Mouse (Mus musculus) E14TG2a.4 (cell line): ENCODE measurements around the gene Smarcal1.

Experiments used
- H3K27me3 ChIP-seq: 2 replicates; pipeline ENCODE4 v1.6.1; 2014; ENCODE audit warnings: low read length, control low read depth; ENCODE audit not compliant: insufficient read depth
- H3K36me3 ChIP-seq: 2 replicates; pipeline ENCODE4 v1.6.1; 2014; ENCODE audit warnings: low read length, control low read depth; ENCODE audit not compliant: insufficient read depth
- H3K4me1 ChIP-seq: replicated peaks from 2 replicates; pipeline ENCODE4 v1.6.1; 2014; ENCODE audit warnings: low read depth, low read length, control low read depth
- H3K4me3 ChIP-seq: replicated peaks from 2 replicates; pipeline ENCODE4 v1.5.1; 2014; ENCODE audit warnings: mild to moderate bottlenecking, low read length
- H3K9me3 ChIP-seq: 2 replicates; pipeline ENCODE4 v1.6.1; 2014; ENCODE audit warnings: low read length, control low read depth
- CTCF ChIP-seq: conservative IDR thresholded peaks from 2 replicates; pipeline ENCODE4 v1.5.1; 2014; ENCODE audit warnings: low read length
- NANOG ChIP-seq: IDR thresholded peaks from 2 replicates; pipeline ENCODE4 v1.6.1; 2014; ENCODE audit warnings: borderline replicate concordance, low read length, mixed read lengths
- POU5F1 ChIP-seq: IDR thresholded peaks from 2 replicates; pipeline ENCODE4 v1.6.1; 2014; ENCODE audit warnings: low read length, borderline replicate concordance

Gene Smarcal1

DNA sequence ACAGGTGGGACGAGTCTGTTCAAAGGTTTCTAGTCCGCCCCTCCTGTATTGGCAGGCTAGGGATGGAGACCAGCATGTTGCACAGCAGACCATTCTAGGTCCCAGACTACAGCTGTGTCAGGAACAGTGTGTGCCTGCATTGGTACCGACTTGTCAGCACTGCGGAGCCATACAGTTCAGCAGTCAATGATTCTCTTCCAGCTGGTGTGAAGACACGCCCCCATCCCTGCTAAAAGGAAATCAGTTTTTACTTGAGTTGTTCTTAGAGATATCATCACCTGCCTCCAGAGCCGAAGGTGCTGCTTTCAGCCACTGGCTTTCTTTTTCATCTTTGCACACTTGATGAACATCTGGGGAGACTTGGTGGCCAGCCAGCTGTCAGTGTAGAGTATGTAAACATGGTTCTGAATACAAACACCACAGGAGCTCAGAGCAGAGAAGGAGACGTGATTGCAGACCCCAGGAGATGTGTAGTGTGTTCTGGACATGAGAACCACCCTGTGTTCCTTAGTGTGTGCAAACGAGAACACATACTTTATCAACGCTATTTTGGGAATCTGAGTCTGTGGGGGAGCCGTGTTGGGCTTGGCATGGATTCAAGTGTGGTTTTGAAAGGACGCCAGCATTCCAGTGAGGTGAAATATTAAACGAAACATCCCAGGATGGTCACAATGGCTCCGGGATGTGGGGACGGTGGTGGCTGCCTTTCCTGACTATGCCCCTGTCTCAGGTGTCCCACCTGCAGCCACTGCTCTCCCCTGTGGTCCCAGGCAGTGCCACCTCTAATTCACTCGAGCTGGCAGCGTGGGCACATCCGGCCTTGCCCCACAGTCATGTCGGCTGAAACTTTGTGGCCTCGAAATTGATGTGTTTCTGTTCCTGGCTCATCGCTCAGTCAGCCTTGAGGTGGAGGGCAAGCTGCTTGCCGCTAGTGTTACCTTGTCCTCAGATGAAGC is 16.4 kb downstream of the Smarcal1 start:
- H3K9me3 ChIP-seq = no peaks in the 10 kb centered on the region
- TF ChIP-seq NANOG (no peak), CTCF (no peak), POU5F1 (no peak)
- no peak overlapping the region for H3K4me3 ChIP-seq
- H3K36me3 ChIP-seq = peaks cover 76% of the 10 kb centered on the region
- H3K4me1 ChIP-seq = peaks cover 21% of the 10 kb centered on the region
- no peaks in the 10 kb centered on the region for H3K27me3 ChIP-seq

DNA sequence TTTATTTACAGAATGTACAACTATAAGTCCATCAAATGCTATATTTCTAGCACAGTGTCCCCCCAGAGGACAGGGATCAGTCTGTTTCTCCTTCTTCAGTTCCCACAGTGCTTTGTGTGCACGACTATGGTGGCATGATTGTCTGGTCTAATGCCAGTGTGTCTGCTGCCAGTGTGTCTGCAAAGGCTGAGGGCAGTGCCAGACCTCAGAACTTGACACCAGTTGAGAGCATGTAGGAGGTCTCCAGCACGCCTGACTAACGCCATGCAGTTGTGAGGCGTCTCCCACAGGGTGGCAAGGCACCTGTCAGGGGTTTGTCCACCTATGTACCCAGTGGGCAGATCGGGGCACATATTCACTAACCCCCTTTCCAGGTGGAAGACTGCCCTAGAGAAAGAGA is 17.7 kb downstream of the Smarcal1 start:
- peaks cover 67% of the 10 kb centered on the region for H3K36me3 ChIP-seq
- H3K9me3 ChIP-seq = no peaks in the 10 kb centered on the region
- no peaks in the 10 kb centered on the region for H3K27me3 ChIP-seq
- peaks cover 21% of the 10 kb centered on the region for H3K4me1 ChIP-seq
- H3K4me3 ChIP-seq = no peak overlapping the region
- TF ChIP-seq POU5F1 = no peak
- TF ChIP-seq CTCF = no peak
- no peak for TF ChIP-seq NANOG

DNA sequence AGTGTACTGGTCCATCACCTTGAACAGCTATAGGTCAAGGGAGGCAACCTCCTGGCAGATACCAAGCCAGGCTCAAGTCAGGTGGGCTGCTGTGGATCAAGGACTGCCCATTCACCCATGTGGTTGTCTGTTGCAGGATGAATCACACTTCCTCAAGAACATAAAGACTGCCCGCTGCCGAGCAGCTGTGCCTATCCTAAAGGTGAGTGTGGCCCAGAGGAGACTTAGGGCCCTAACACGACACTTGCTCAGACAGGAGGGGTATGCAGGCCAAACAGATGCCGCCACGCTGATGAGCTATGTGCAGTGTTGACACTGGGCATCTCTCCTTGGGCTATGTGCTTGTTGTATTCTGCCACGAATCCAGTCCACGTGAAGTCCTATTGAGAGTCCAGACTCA is 18.2 kb downstream of the Smarcal1 start:
- Histone ChIP-seq H3K9me3 (no peaks in the 10 kb centered on the region), H3K36me3 (peaks cover 67% of the 10 kb centered on the region), H3K4me3 (0 out of 2 replicates have a peak overlapping the region, but pooled peaks have one; percentile 29), H3K4me1 (peaks cover 21% of the 10 kb centered on the region), H3K27me3 (no peaks in the 10 kb centered on the region)
- TF ChIP-seq NANOG (no peak), CTCF (no peak), POU5F1 (no peak)

DNA sequence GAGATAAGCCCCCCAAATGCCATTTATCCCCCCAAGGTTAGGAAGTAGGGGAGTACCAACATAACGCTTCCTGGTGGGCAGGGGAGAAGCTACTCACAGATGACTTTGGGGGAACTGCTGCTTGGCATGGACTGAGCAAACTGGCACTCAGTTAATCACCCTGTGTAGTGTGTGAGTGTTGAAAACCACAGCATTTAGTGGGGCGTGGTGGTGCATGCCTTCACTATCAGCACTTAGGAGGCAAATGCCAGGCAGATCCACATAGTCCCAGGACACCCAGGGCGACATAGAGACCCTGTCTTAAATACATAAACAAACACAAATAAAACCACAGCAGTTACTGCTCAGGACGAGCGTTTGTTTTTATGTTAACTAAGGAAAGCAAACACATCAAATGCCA is 19.1 kb downstream of the Smarcal1 start:
- Histone ChIP-seq H3K9me3 (no peaks in the 10 kb centered on the region), H3K27me3 (no peaks in the 10 kb centered on the region), H3K4me1 (peaks cover 17% of the 10 kb centered on the region), H3K4me3 (no peak overlapping the region), H3K36me3 (peaks cover 64% of the 10 kb centered on the region)
- TF ChIP-seq NANOG (no peak), POU5F1 (no peak), CTCF (no peak)

DNA sequence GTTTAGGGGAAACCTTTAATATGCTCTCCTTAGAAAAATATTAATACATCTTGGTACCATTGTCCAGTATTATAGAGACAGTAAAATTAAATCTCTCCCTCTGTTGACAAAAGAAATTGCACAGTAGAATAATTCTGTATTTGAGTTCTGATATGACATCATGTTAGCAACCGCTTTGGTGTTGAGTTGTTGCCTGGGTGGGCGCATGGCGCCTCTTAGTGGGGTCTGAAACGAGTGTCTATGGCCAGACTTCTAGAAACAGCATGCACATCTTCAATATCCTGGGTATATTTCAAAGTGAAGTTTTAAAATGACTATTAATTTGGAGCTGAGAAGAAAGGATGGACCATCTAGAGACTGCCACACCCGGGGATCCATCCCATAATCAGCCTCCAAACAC is 19.8 kb downstream of the Smarcal1 start:
- peaks cover 17% of the 10 kb centered on the region for H3K4me1 ChIP-seq
- no peaks in the 10 kb centered on the region for H3K9me3 ChIP-seq
- TF ChIP-seq POU5F1 = no peak
- no peak for TF ChIP-seq CTCF
- TF ChIP-seq NANOG = no peak
- peaks cover 65% of the 10 kb centered on the region for H3K36me3 ChIP-seq
- H3K4me3 ChIP-seq = no peak overlapping the region
- H3K27me3 ChIP-seq = no peaks in the 10 kb centered on the region

DNA sequence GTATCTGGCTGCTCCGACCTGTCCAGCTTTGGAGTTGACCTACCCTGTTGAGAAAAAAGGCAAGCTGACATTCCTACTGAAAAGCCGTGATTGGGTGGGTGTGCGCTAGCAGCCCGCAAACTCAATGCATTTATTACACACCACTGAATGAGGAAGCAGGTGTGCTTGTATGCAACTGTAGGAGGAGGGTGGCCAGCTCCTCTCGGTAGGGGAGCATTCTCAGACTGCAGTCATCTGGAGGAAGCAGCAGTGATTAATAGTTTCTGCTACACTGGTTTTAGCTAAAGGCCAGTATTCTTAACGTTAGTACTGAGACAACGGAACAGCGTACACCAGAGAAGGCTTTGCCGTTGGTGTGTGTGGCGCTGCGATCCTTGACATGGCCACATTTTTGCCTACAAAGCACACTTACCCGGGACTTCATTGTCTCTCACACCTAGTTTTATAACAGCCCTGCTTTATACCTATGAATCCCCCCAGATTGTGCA is 23.2 kb downstream of the Smarcal1 start:
- H3K27me3 ChIP-seq = no peaks in the 10 kb centered on the region
- no peaks in the 10 kb centered on the region for H3K9me3 ChIP-seq
- H3K36me3 ChIP-seq = peaks cover 40% of the 10 kb centered on the region
- peaks cover 28% of the 10 kb centered on the region for H3K4me1 ChIP-seq
- no peak for TF ChIP-seq NANOG
- no peak overlapping the region for H3K4me3 ChIP-seq

DNA sequence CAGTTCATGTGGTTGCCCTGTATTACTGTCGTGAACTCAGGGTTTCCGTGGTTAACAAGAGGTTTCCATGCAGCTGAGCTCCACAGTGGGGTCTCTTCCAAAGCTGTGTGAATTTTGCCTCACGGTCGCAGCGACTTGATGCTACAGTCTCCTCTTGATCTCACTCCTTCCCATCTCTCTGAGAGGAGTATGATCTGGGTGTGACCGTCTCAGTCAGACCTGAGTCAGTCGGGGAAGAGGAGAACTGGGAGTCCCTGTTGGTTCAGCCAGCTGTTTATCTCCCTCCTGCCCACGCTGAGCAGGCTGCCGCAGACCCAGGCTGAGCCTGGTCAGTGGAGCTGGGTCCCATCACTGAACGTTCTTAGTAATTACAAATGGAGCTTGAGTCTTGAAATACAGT is 26.1 kb downstream of the Smarcal1 start:
- Histone ChIP-seq H3K9me3 (no peaks in the 10 kb centered on the region), H3K4me1 (peaks cover 22% of the 10 kb centered on the region), H3K27me3 (no peaks in the 10 kb centered on the region), H3K4me3 (no peak overlapping the region), H3K36me3 (peaks cover 55% of the 10 kb centered on the region)
- TF ChIP-seq NANOG (no peak), CTCF (no peak), POU5F1 (no peak)

DNA sequence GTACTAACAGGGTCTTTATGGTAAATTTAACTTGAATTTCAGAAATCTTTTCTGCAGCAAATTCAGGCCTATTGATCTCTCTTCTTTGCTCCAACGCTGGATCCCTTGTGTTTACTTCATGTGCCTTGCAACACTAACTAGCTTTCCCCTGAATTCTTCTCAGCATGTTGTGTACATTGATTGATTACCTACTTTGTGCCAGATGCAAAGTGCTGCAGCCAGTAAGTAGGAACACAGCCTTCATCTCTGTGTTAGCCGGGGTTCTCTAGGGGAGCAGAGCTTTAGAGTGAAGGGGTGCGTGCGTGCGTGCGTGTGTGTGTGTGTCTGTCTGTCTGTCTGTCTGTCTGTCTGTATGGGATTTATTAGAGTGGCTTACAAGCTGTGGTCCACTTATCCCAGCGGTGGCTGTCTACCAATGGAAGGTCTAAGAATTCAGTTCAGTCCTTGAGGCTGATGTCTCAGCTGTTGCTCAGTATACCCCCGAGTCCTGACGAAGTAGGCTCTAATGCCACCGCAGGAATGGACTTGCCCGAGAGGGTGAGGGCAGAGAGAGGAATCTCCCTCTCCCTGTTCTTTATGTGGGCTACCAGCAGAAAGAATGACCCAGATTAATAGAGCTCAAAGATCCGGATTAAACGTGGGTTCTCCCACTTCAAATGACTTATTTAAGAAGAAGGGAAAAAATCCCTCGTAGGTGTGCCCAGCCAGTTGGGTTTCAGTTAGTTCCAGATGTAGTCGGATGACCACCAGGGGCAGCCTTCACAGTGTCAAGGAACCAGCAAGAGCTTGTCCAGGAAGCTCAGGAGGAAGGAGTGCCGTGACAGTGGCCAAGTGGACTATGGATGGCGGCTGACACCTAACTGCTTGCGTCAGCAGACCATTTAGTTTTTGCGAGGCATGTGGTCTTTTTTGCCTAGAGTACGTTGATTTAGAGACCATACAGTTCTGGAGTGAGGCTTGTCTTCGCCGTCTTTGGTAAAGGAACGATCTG is 27.1 kb downstream of the Smarcal1 start:
- TF ChIP-seq CTCF = no peak; the same call in 1 of the 2 replicates
- TF ChIP-seq POU5F1 = no peak
- TF ChIP-seq NANOG = no peak
- Histone ChIP-seq H3K4me1 (peaks cover 22% of the 10 kb centered on the region), H3K36me3 (peaks cover 66% of the 10 kb centered on the region), H3K9me3 (no peaks in the 10 kb centered on the region), H3K4me3 (no peak overlapping the region), H3K27me3 (no peaks in the 10 kb centered on the region)
